Mouse (Mus musculus): ENCODE measurements around the gene Strip2.
A peak's percentile ranks its signal among the peaks of the same experiment; 100 is the strongest.

Strip2 gene

DNA sequence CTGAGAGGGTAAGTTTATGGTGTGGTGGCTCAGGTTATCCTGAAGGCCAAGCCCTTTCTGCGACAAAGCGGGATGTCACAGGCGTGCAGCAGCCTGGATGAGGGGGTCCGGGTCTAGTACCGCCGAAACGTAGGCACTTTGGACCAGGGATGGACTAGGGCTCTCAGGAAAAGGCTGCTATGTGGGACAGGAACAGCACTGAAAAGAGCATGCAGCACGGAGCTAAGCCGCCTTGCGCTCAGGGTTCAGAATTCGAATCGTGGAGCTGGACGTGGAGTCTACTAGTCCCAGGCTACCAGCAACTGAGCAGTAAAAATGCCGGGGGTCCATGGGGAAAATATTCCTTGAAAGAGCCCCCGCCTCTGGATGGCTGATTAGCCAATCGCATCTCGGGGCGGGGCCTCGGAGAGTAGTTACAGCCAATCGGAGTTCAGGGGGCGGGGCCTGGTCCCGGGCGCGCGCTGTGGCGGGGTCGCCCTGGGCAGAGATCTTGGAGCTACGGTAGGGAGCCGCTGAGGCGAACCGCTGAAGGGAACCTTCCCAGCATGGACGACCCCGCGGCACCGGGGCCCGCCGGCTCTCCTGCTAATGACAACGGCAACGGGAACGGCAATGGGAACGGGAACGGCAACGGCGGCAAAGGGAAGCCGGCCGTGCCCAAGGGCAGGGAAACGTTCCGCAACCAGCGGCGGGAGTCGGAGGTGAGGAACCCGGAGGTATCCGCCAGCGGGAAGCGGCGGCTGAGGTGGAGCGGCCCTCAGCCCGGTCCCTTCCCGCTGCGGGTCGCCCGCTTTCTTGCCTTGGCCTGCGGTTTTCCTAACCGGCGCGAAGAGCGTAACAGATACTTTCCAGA lies at the start of gene Strip2:
Gene Strip2, plus strand, starts transcription at position 483 of the 853 bp plus-strand sequence.
- DNase-seq (ENCODE audit: low read depth): peak; percentile 31

DNA sequence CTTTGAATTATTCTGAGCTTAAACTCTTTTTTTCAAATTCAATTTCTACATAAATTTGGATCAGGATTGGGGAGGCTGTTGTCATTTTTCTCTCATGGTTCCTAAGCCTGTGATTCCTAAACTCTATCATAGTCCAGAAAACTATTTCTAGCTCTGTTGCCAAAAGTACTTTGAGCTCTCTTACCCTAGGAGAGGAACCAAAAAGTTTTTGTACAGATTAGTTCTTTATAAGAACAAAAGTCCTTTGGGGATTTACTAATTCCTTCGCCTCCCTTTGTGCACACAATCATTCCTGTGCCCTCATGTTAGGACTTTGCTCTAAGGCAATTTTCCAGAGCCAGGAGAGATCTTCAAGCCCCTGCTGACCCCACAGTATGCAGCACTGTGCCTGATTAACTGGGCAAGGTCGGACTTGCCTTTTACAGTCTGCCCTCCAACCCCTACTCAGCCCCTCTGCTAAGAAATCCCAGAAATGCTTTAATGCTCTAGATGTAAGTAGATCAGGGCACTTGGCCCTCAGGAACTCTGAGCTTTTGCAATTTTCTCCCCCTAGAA lies 48.4 kb upstream of the Strip2 start:
- no peak for DNase-seq (ENCODE audit: low read depth)

DNA sequence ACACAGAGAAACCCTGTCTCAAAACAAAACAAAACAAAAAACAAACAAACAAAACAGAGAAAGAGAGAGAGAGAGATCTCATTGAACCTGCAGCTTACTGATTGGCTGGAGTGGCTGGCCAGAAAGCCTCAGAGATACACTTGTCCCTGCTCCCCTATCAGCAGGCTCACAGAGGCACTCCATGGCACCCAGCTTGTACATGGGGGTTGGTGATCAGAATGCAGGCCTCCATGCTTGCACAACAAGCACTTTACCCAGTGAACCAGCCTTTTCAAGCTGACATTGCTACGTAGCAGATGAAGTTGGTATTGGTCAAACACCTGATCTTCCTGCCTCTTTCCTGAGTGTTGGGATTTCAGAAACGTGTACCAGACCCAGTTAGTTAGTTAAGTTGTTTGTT lies 43.2 kb upstream of the Strip2 start:
- no peak for DNase-seq (ENCODE audit: low read depth)

DNA sequence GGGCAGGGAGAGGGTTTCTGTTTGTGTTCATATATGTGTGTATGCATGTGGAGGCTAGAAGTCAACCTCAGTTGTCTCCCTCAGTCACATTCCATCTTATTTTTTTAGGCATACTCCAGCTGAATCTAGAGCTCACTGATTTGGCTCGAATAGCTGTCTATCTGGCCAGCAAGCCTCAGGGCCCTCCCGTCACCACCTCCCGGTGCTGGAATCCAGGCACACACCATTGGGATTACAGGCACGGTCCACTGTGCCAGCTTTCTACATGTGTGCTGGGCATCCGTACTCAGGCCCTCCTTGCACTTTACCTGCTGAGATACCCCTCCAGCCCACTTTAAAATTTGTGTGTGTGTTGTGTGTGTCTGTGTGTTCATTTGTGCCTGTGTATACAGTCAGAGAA lies 41.2 kb upstream of the Strip2 start:
- no peak for DNase-seq (ENCODE audit: low read depth)

DNA sequence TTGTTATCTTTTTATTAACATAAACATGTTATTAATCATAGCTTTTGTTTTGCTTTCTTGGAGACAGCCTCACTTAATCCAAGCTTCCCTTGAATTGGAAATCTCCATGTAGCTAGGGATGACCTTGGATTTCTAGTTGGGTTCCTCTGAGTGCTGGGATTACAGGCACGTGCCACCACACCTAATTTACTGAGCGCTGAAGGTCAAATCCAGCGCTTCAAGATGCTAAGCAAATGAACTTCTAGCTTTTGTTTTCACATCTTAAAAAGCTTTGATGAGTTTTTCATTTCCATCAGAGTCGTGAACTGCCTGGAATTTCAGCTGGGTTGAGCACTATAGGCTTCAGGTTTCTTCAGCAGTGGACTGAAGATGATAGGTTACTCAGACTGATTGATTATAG lies 40.0 kb upstream of the Strip2 start:
- DNase-seq (ENCODE audit: low read depth): no peak

DNA sequence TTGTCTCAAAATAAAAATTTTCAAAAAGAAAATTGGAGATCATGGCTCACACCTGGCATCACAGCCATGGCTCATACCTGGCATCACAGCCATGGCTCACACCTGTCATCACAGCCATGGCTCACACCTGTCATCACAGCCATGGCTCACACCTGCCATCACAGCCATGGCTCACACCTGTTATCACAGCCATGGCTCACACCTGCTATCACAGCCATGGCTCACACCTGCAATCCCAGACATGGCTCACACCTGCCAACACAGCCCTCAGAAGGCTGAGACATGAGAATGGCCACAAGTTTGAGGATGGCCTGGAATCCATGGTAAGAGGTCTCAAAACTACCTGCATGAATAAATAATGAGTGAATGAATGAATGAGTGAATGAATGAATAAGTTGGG lies 37.2 kb upstream of the Strip2 start:
- no peak for DNase-seq (ENCODE audit: low read depth)

DNA sequence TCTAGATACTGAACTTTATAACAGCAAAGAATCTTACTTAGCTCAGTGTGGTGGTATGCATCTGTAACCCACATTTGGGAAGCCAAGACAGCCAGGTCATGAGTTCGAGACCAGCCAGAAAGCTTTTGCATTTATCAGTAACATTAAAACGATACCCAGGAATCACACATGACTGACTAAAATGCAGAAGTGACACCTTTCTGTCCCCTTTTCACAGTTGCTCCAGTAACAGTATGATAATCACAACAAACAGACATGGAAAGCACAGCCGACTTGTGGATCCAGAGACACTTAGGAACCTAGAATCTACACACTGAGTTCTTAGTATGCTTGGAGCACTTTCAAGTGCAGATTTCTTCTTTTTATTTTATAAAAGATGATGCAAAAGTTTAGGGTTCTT lies 36.0 kb upstream of the Strip2 start:
- no peak for DNase-seq (ENCODE audit: low read depth)

DNA sequence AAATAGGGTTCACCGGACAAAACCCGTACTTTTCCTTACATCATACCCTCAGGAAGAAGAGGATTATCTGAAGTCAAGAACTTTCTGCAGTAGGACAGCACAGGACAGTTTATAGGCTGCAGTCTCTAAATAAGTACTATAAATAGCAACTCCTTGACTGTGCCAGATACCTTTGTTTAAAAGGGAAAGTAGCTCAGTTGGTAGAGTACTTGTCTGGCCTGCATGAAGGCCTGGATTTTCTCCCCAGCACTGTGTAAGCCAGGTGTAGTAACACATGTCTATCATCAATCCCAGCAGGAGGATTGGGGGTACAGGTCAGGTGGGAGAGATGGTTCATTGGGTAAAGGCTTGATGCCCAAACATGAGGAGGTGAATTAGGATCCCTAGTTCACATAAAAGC lies 34.9 kb upstream of the Strip2 start:
- no peak for DNase-seq (ENCODE audit: low read depth)

DNA sequence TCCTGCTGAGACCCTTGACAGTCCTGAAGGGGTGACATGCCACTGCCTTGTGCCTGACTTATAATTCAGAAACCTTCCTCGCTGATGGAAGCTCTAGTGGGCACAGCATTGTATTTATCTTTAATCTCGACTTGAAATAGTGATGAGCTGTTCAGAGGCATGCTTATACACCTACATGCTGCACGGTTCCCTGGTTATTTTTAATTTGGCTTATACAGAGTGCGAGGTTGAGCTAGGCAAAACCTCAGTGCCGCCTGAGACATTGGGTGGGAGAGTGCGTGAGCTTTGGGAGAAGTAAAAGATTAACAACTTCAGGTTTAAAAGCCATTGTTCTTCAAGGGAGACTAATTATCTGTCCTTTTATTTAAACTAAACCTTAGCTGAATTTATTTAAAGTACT lies 33.9 kb upstream of the Strip2 start:
- DNase-seq (ENCODE audit: low read depth): no peak

DNA sequence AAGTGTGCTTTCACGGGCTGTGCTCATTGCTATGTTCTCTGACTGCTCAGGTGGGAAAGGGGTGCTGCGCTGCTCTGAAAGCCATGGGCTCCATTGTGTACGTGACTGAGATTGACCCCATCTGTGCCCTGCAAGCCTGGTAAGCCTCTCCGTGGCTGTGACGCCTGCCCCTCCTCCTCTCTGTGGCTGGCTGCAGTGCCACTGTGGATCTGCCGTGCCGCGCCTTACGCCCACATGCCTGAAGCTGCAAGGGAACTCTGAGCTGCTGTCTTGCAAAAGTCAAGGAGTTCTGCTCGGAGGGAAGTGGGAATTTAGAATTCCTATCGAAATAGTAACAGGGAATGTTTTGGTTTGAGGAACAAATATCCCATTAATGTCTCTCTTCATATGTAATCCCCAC lies 25.7 kb upstream of the Strip2 start:
- DNase-seq (ENCODE audit: low read depth): no peak

DNA sequence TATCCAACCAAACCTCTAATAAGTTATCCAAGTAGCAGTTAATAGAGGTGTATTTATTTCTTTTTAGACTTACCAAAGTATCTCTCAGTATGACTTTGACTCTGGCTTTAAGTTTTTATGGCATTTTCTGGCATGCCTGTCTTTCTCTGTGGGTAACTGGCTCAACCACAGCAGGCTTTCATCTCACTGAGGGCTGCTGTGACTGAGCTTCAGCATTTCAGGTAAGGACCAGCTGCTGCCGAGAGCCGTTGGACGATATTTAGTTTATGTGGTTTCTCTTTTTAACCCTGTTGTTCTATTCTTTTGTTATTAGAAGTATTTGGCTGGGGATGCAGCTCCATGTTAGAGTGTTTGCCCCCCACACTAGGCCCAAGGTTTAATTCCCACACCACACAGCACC lies 19.8 kb upstream of the Strip2 start:
- no peak for DNase-seq (ENCODE audit: low read depth)

DNA sequence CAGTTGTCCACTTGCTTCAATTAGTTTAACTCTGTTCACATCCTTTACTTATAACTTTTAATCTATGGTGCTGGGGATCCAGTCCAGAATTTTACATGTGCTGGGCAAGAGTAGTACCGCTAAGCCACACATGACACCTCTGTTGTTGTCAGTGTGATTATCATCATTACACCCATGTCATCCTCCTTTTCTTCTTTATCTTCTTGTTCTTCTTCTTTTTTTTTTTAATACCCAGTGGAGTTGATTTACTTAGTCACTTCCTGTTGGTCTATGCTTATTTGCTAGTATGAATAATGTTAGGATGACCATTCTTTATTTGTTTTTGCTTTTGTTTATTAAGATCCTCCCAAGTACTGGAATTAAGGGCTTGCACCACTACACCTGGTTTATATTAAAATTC lies 15.4 kb upstream of the Strip2 start:
- DNase-seq (ENCODE audit: low read depth): no peak

DNA sequence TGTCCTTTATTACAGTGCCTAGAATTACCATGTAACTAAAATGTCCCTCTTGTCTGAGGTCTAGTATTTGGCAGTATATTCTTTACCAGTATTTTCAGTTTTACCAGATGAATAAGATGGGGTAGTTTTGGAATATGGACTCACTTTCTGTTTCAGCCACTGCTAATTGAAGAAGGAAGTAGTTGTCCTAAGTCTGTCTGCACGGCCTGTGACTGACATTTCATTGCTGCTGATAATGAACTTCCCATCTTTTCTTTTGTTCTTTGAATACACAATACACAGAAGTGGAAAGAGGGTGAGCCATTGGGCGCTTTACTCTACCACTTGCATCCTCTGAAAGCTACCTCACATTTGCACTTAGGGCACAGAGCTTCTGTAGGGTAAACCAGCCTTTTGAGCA lies 14.6 kb upstream of the Strip2 start:
- no peak for DNase-seq (ENCODE audit: low read depth)

DNA sequence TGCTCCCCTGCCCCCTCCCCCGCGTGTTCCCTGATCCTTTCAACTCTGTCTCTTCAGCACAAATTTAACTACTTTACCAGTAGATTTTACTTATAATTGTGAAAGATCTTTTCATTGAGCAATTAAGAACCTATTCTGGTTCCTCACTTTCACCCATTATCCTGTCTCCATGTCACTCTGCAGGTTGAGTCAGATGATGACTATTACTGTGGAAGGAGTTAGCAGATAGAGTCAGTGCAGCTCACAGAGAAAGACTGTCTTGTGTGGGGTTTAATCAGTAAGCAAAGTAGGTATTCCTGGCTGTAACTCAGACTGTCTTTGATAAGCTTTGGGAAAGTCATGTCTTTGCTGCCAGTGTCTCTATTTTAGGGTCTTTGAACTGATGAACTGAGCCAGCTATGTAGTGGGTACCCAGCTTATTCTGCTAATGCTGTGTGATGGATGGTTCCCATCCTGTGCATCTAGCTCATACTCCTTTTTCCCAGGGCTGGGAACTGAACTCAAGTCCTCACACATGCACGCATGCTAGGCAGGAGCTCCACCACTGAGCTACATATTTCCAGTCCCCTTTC lies 13.4 kb upstream of the Strip2 start:
- DNase-seq (ENCODE audit: low read depth): no peak

DNA sequence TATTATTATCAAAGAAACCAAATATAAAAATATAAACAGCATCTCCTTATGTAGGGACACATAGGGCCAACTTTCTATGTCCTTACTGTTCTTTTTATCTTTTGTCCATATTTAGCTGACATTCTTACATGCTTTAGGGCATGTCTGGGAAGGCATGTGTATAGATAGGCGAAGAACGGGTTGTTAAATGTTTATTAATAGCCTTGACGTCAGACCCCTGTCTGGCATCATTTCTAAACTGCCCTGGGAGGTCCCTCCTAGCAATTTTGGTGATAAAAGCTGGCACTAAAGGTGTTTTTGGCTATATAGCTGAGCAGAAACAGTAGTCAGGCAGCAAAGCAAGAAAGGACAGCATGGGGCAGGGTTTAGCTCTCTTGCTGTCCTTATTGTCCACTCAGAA lies 12.5 kb upstream of the Strip2 start:
- no peak for DNase-seq (ENCODE audit: low read depth)

DNA sequence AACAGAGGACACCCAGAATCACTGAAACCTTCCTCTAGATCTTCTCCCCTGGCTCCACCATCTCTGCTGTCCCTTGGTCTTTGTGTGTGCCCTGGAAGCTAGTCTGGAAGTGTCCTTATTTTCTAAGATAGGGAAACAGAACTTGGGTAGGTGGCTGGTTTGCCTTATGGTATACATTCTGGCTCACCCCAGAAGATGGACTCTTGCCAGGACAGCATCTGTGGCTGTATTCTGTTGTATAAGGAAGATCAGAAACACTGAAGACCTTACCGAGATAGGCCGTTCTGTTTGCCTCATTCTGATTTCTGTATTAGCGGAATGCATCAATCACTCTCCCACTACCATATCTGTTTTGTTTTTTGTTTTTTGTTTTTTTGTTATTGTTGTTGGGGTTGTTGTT lies 6.2 kb upstream of the Strip2 start:
- DNase-seq (ENCODE audit: low read depth): no peak

DNA sequence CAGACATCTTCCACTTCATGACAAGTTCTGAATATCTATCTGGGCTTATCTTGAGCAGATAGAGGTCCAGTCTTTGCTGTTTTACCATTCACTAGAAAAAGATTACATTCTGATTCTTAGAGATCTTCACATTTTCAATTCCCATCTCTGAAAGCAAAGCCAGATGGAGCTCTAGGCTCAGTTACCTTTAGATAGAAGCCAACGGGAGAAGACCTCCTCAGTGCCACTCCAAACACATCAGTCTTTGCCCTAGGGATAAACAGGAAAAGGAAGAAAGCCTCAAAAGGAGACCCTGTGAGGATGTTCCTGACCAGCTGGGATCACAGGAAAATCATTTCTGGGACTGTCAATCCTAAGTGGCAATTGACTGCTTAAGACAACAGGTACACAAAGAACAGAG lies 3.1 kb upstream of the Strip2 start:
- no peak for DNase-seq (ENCODE audit: low read depth)

DNA sequence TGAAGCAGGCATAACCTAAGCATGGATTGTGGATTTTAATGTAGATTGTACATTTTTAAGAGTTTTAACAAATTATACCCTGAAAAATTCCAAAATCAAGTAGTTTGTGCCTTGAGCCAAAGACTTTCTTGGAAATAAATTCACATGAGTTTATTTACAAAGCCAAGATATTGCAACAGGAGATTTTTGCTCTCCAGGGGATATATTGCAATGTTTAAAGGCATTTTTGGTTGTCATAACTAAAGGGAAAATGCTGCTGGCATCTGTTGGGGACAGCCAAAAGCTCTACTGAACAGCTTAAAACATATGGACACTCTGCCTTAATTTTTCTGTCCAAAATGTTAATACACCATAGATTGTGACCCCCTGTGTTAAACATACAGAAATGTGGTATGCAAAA lies 2.7 kb upstream of the Strip2 start:
- DNase-seq (ENCODE audit: low read depth): no peak

DNA sequence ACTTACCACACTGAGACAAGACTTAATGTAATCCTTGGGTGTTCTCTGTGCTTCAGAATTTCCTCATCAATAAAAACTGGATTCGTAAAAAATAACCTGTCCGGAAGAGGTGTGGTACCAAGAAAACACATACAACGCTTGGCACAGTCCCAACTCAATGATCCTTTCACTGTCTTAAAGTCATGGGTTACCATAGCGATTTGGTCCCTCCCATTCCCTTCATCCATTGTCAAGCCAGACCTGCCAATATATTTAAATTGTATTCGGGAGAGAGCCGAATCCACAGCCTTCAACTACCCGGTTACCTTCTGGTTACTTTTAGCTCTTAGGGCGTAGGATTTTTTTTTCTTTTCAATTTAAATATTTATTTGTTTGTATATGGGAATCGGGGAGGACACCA lies 976 bp upstream of the Strip2 start:
- DNase-seq (ENCODE audit: low read depth): no peak

DNA sequence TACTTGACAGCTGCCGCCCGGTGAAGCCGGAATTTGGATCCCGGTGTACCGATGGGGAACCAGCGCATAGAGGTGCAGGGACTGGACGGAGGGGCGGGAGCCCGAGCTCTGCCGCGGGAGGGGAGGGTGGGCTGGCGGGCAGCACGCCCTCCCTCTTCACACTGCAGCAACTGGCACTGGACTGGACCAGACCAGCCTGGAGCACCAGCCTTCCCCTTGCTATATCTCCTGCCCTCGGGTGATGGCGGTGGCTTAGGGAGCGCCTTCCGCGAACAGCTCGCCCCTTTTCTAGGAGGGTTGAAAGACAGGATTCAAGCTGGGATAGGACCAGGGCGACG lies 540 bp downstream of the Strip2 start:
- DNase-seq (ENCODE audit: low read depth): no peak

DNA sequence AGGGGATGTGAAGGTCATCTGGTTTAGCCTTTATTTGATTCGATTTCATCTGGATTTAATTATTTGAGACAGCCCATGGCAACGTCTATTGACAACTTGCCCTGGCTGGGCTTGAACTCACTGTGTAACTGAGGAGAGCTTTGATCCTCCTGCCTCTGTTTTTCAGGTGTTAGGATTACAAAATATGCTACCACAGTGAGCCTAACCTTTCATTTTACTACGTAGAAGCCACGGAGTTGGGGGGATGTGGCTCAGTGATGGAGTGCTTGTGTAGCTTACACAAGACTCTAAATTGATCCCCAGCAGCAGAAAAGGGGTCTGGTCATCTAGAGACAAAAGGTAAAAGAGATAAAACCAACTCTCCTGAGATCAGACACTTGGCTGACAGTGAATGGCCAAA lies 1.1 kb downstream of the Strip2 start:
- no peak for DNase-seq (ENCODE audit: low read depth)

DNA sequence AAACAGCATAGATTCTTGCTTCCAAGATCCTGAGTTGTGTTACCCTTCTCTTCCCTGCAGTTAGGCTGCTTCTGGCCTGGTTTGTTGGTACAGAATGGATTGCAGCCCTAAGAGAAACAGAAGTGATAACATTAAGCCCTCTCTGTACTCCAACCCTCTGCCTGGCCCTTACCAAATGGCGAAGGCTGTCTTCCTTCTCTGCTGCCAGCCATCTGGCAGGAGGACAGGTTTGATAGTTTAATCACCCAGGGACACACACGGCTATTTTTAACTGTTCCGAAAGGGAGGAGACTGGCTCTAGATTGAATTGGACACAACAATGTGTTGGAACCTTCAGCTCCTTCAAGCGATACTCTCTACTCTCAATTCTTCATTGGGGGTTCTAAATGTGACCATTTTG lies 6.7 kb downstream of the Strip2 start:
- DNase-seq (ENCODE audit: low read depth): no peak

DNA sequence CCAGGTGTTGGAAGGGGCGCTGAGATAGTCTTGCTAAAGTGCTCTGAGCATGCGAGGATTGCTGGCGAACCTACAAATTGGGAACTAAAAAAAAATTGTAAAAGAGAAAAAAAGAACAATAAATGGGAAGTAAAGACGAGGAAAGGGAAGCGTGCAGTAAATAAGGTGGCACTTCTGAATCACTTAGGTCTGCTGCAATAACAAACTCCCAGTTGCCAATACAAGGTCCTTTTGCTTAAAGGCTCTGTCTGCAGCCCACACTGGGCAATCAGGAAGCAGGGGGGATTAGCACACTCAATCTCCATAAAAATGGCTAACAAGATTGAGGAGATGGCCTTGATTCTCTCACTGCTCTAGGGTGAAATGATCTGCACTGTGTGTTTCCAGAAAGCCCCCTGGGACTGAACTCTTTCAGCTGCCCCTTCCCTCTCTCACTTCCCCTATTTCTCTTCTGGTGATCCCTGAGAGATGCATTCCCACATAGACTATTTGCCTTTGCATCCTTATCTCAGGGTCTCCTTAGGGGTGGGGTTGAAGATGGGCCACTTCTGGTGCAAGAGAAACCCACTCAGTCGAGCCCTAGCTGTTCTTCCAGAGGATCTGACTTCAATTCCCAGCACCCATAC lies 8.9 kb downstream of the Strip2 start:
- DNase-seq (ENCODE audit: low read depth): no peak
